Mouse (Mus musculus) heart, adult 18-20 months (tissue): Measurements from ENCODE around the gene H2-T22. TPM values are rescaled to one million over a fixed set of nuclear protein-coding genes. Genes with fewer than 3 reads are reported as not detected.
A peak's percentile ranks its signal among the peaks of the same experiment; 100 is the strongest.
"Not testable (repeated sequence)": the region's sequence is repeated elsewhere in the genome, so short reads cannot be mapped to it uniquely, and the experiment has no call there.

Source experiments
- DNase-seq, 2 experiments: peaks; one replicate each; pipeline ENCODE4 v3.0.0; 2021 to 2022; ENCODE audit warnings: mixed read lengths in 1 of 2
- long read RNA-seq, 2 experiments: library from polyadenylated mRNA; stranded (forward); transcript quantifications; one replicate each; pipeline ENCODE4 v2.0.0; 2021
- total RNA-seq, 2 experiments: library from RNA; stranded (reverse); gene quantifications; 2 replicates each; pipeline ENCODE4 v1.2.3; 2021

The H2-T22 gene
- 10 to 100 TPM; 15.0 to 23.6 TPM for total RNA-seq
- long read RNA-seq, experiment 1, transcript H2-T22-203 (9 exons, 1,761 nt) = major isoform, 6 of 9 reads
- long read RNA-seq, experiment 1, partial matches to known transcripts = 2 of 9 reads
- long read RNA-seq, experiment 1, other reads (novel, unspliced or antisense) = 0 of 9 reads
- long read RNA-seq, experiment 2, partial matches to known transcripts = 0 of 4 reads
- long read RNA-seq, experiment 2, other reads (novel, unspliced or antisense) = 0 of 4 reads

DNA sequence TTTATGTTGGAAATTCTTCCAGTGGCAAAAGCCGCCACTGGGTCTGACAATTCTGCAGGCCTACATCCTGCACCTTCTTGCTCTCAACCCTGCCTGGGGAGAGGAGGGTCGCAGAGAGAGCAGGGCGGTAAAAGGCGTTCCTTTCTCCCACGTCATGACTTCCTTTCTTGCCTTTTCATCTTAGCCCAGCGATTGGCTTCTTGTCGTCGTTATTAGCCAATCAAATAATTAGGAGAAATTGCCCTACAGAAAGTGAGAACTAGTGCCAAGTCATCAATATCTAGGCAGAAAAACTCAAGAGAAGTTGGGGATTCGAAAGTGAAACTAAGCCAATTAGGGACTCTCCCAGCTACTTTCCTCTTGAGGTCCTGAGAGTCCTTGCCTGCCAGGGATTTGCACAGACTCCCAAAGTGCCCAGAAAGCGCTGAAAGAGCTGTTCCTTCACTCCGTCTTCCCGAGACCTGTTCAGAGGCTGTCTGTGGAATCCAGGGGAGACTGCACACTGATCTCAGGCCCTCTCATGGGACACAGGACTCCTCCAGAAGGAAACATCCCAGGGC lies at the start of gene H2-T22, which contains the start of gene Gm6034:
Gene H2-T22 (minus strand): TSS at position 138 of the 560 bp plus-strand sequence.
Gene Gm6034 (plus strand): TSS at position 352 of the 560 bp plus-strand sequence.
- DNase-seq = peak; percentile 85 to 95

- not testable (repeated sequence) for DNase-seq
Observed at GRCm38 (mm10) chr17:36091933-36092332, 49.4 kb upstream of the H2-T22 start.

DNA sequence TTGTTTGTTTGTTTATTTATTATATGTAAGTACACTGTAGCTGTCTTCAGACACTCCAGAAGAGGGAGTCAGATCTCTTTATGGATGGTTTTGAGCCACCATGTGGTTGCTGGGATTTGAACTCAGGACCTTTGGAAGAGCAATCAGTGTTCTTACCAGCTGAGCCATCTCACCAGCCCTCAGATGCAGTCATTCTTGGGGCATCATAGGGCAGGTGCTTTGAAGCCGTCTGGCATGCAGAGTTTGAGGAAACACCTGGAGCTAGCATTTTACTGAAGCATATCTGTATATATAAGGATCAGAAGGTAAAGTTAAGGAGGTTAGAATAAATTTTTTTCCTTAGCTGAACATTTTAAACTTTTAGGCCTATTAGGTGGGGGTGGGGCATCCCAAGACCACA lies 43.4 kb upstream of the H2-T22 start:
- DNase-seq = not testable (repeated sequence)

DNA sequence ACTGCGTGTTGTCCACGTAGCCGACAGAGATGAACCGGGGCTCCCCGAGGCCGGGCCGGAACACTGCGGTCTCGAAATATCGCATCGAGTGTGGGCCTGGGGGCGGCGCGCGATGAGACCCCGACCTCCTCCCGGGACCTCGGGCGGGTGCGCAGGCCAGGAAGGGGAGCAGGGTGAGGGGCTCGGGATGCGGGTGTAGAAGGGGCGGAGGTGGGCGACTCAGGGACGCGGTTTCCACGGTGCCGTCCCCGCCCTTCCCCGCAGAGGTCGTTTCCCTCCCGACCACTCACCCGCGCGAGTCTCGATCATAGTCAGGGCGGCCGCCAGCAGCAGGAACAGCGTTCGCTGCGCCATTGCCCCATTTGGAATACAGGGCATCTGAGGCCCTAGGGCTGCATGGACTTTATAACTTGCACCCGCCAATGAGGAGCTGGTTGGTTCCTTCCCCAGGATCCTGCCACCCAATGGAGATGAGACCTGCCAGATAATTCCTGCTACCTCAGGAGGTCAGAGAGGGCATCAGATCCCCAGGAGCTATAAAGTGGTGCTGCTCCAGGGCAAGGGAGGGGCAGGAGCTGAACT lies 41.4 kb upstream of the H2-T22 start:
- no peak for DNase-seq

DNA sequence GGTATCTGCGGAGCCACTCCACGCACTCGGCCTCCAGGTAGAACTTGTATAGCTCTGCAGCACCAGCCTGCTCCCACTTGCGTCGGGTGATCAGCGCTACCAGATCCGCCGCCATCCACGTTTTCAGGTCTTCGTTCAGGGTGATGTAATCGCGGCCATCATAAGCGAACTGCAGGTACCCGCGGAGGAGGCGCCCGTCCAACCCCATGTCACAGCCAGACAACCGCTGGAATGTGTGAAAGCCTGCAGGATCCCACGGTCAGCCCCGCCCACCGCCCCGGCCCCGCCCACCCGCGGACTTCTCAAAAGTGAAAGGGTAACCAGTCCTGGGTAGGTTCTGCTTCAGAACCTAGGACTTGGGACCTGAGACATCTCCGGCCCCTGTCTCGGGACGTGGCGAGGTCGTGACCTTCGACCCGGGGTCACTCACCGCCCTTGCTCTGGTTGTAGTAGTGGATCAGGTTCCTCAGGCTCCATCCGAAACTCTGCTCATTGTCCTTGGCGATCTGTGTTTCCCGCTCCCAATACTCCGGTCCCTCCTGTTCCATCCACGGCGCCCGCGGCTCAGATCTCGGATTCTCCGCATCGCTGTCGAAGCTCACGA lies 40.8 kb upstream of the H2-T22 start:
- peak; percentile 35 to 36 for DNase-seq

GRCm38 (mm10) chr17:36082519-36083232 lies 40.1 kb upstream of the H2-T22 start:
- DNase-seq = not testable (repeated sequence)

- not testable (repeated sequence) for DNase-seq
Observed at GRCm38 (mm10) chr17:36081901-36082300, 39.4 kb upstream of the H2-T22 start.

DNA sequence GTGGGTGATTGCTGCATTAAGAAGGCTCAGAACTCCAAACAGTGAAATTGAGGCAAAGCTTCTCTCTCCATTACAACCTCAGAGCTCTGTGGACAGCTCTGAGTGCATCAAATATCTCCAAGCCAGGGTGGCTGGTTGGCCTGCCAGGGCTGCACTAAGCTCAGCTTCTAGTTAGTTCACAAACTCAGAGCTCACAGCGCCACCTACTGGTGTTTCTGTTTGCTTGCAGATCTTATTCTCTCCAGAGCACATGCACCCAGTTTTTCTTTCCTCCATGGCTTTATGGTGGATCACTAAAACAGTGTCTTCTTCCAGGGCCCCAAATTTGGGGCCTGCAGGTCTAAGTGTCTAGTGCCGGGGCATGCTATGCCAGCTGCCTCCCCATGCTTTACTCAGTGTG lies 18.3 kb upstream of the H2-T22 start:
- DNase-seq = peak; percentile 87 to 93

DNA sequence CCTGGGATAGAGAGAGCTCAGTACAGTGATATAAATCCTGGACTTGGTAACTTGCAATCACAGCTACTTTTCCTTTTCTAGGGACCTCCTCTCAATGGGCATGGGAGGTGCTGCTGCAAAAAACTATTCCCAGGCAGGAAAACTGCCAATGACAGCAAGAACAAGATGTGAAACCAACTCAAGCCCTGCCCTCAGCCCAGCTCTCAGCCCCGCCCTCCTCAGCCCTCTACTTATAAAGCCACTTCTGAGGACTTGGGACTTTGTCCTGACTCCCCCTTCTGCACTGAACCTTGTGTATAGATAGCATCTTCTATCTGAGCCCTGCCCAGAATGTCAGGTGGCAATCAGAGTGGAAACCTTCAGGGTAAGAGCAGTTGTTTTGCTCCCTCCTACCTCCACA lies 15.8 kb upstream of the H2-T22 start, which contains the start of gene Gm11127:
Gene Gm11127 (minus strand): TSS at position 10 of the 400 bp plus-strand sequence.
- DNase-seq = not testable (repeated sequence)

GRCm38 (mm10) chr17:36057927-36058326 lies 15.4 kb upstream of the H2-T22 start:
- DNase-seq = not testable (repeated sequence)

DNA sequence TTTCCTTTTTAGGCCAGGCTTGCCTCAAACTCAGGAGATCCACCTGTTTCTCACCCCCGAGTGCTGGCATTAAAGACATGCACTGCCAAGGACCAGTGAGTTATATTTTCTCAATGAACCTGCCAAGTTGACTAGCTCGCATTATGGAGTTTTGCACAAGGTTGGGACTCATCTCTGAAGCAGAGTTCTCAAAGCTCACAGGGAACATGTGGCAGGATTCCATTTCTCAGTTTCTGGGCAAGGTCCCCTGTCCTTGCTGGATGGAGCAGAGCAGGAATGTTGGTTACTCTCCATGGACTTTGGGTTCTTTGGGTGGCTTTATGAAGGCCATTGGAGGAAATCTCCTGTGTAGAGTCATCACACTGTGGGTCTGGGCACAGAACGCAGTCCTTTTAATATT lies 739 bp upstream of the H2-T22 start:
- no peak for DNase-seq

- DNase-seq = peak; percentile 35 to 50
Observed at GRCm38 (mm10) chr17:36042055-36042454, 492 bp downstream of the H2-T22 start.

DNA sequence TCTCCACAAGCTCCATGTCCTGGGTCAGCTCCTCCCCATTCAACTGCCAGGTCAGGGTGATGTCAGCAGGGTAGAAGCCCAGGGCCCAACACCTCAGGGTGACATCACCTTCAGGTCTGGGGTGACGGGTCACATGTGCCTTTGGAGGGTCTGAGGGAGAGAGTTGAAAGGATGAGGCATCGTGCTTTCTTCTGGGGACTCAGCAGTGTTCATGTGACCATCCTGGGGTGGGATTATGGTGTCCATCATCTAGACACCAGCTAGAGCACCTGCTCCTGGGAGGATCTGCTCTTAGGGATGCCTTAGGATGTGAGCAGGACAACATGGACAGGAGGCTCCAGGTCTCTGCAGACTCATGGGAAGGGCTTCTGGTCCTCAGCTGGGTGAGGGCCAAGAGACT lies 1.9 kb downstream of the H2-T22 start:
- DNase-seq = not testable (repeated sequence)

DNA sequence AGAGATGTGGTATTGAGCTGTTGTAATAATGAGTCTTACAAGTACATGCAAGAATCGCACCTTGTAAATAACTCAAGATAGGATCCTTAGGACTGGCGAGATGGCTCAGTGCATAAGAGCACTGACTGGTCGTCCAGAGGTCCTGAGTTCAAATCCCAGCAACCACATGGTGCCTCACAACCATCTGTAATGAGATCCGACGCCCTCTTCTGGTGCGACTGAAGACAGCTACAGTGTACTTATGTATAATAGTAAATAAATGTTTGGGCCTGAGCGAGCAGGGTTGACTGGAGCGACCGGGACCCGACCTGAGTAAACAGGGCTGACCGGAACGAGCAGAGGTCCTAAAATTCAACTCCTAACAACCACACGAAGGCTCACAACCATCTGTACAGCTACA lies 6.4 kb downstream of the H2-T22 start:
- DNase-seq = not testable (repeated sequence)

DNA sequence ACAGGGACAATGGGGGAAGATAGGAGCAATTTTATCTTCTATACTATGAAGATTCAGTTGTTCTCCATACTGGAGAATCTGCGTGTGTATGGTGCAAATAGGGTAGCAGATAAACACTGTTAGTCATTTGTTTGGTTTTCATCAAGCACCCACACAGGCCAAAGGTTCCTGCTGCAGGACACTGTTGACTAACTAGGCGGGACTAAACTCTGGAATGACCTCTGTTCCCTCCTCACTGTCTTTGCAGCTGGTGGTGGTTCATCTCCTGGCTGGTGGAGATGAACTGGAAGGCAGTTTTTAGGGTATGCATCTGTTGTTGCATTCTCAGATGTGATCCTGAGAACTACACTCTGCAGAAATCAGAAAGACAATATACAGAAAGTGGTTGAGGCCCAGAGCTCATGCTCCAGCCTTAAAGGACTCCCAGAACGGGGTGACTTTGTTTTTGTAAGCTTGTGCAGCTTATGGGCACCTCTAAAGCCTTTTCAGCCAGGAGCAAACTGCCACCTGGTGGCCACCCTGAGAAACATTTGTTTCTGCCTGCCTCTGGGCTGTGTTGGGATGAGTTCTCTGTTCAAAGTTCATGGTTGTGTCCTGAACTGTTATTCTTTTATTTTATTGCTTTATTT lies 7.4 kb downstream of the H2-T22 start:
- DNase-seq = peak; percentile 76 to 77

GRCm38 (mm10) chr17:36034524-36034923 lies 8.0 kb downstream of the H2-T22 start:
- DNase-seq = not testable (repeated sequence)

DNA sequence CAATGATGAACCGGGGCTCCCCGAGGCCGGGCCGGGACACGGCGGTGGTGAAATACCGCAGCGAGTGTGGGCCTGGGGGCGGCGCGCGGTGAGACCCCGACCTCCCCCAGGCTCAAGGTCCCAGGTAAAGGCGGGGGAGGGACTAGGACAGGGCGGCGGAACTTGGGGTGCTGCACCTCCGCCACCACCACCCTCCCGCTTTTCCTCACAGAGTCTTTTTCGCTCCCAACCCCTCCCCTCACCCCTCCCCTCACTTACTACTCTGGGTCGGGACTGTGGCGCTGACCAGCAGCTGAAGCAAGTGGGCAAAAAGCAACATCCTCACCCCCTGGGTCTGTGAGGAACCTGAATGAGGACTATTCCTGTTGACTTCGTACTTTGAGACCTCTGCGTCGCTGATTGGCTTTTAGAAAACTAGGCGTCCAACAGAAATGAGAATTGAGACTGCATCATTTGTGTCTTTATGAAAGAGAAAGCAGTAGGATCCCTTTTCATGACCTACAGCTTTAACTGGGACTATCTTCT lies 10.1 kb downstream of the H2-T22 start, which contains the start of gene H2-T23:
Gene H2-T23 (minus strand): TSS at position 505 of the 525 bp plus-strand sequence.
- DNase-seq = peak; percentile 78 to 83

DNA sequence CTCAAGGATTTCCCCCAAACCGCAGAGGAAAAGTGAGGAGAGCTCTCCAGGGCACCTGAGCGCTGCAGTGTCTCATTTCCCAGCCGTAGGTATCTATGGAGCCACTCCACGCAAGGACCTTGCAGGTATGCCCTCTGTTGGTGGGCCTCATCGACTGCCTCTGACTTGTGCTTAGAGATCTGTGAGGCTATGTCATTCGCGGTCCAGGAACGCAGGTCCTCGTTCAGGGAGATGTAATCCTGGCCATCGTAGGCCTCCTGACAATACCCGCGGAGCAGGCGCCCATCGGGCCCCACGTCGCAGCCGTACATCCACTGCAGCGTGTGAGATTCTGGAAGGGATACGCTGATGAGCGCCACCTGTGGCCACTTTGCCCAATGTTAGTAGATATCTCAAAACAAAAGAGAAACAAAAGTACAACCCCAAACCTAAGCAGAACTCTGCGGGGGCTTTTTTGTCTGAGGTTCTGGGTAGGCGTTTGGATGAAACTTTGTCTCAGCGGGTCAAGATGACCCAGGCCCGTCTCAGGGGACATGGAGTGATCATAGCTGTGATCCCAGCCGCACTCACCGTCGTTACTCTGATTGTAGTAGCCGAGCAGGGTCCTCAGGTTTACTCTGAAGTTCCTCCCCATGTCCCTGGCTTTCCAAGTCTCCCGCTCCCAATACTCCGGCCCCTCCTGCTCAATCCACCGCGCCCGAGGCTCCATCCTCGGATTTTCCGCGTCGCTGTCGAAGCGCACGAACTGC lies 10.8 kb downstream of the H2-T22 start:
- DNase-seq = peak; percentile 65 to 76

GRCm38 (mm10) chr17:36030703-36031582 lies 11.6 kb downstream of the H2-T22 start:
- peak in 1 of 2 experiments; percentile 34 for DNase-seq
